16 mouse cellular contexts compared by ENCODE assay signal in the genomic region with DNA sequence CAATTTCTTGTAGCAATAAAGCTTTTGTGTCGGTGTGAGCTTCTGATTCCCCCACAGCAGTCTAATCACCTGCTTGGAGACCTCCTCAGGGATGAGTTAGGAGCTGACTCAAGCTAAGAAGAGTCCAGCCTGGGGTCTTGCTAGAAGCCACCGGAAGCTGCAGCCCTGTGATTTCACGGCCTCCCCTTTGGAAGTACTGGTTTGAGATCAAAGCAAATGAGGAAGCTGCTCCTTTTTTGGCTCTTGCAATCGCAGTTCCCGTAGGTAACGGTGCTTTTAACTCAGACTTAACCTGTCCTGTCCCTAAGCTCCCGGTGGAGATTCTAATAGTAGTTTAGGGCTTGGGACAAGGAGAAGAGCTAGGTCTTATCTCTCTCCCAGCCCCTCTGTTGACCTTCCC. TPM values are rescaled to one million over a fixed set of nuclear protein-coding genes. Genes with fewer than 3 reads are reported as not detected.
"Had no signal": no experiment of that assay in that cellular context is flagged by ENCODE, and none has a peak within 500 bp of the region (broad histone marks: within the 10 kb centered on the region; RNA-seq: fewer than 3 reads in every experiment).

No protein-coding gene starts in this region.

- H3K27me3 ChIP-seq: liver, embryonic 13.5 days; midbrain, embryonic 13.5 days; midbrain, embryonic 15.5 days; neural tube, embryonic 12.5 days; stomach, embryonic 15.5 days had no signal

- H3K4me1 ChIP-seq: midbrain, embryonic 13.5 days; midbrain, embryonic 15.5 days; neural tube, embryonic 12.5 days; stomach, embryonic 15.5 days had no signal

- ATAC-seq: midbrain, embryonic 13.5 days; midbrain, embryonic 15.5 days had no signal

- H3K9ac ChIP-seq: liver, embryonic 13.5 days; liver, embryonic 15.5 days; lung, embryonic 14.5 days; midbrain, embryonic 13.5 days; midbrain, embryonic 15.5 days; neural tube, embryonic 12.5 days; stomach, embryonic 15.5 days had no signal

- H3K9me3 ChIP-seq: liver, embryonic 13.5 days; liver, embryonic 15.5 days; midbrain, embryonic 13.5 days; midbrain, embryonic 15.5 days; neural tube, embryonic 12.5 days; stomach, embryonic 15.5 days had no signal

- DNase-seq: liver, embryonic 13.5 days; lung, adult 18-20 months; lung, embryonic 14.5 days; lung, postnatal 10 days; lung, postnatal 4 days; right cerebral cortex, postnatal 14 days; thymus, adult 2 months; thymus, postnatal 25 days; thymus, postnatal 4 days had no signal

- H3K36me3 ChIP-seq: liver, embryonic 13.5 days; liver, embryonic 15.5 days; midbrain, embryonic 13.5 days; midbrain, embryonic 15.5 days; neural tube, embryonic 12.5 days; stomach, embryonic 15.5 days had no signal

- H3K4me3 ChIP-seq: liver, embryonic 13.5 days; liver, embryonic 15.5 days; midbrain, embryonic 13.5 days; midbrain, embryonic 15.5 days; neural tube, embryonic 12.5 days; stomach, embryonic 15.5 days had no signal

- H3K4me2 ChIP-seq: liver, embryonic 13.5 days; liver, embryonic 15.5 days; lung, embryonic 14.5 days; midbrain, embryonic 13.5 days; midbrain, embryonic 15.5 days; neural tube, embryonic 12.5 days; stomach, embryonic 15.5 days had no signal

- H3K27ac ChIP-seq: liver, embryonic 13.5 days; liver, embryonic 15.5 days; midbrain, embryonic 13.5 days; midbrain, embryonic 15.5 days; neural tube, embryonic 12.5 days; stomach, embryonic 15.5 days; stomach, postnatal 0 days had no signal

RNA-seq across cellular contexts. Expression of a gene that starts 15.9 kb away (rescaled TPM):
- total RNA-seq: neutrophil, adult 5-6 weeks had no signal
